Mouse (Mus musculus) embryo, embryonic 10 days (tissue): Measurements from ENCODE around the gene Uqcr11.

Experiments used
- DNase-seq: peaks from one replicate; pipeline ENCODE4 v3.0.0-alpha.2; 2015; ENCODE audit warnings: low spot score

Gene Uqcr11

GRCm38 (mm10) chr10:80376160-80376559, 30.5 kb downstream of the Uqcr11 start:
- peak; percentile 97 for DNase-seq

DNA sequence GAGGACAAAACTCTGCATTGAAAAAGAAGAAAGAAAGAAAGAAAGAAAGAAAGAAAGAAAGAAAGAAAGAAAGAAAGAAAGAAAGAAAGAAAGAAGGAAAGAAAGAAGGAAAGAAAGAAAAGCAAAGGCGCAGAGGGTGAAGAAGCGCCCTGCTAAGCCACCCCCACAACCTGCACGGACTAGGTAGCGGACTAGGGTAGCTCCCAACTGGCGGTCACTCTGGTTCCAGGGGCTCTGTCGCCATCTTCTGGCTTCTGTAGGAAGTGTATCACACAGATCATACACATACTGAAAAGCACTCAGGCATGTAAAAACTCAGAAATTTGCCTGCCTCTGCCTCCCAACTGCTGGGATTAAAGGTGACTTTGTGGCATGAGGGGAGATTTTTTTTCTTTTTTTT, 32.6 kb downstream of the Uqcr11 start:
- peak; percentile 78 for DNase-seq

GRCm38 (mm10) chr10:80372706-80373105, 33.9 kb downstream of the Uqcr11 start:
- DNase-seq = no peak

DNA sequence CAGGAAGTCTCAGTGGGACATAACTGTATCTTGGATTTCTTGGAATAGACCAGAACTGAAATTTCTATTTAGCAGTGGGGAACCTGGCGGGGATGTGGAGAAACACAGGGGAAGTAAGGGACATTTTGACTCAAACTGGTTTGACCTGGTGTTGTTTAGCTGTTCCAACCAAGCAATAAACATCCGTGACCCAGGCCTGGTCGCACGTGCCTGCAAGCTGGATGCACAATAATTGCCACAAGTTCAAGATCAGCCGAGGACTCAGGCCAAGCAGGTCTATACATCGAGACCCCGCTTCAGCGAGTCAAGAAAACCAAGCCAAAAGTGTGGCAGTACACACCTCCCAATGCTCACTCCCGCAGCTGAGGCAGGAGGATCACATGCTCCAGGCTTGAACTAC, 34.6 kb downstream of the Uqcr11 start:
- no peak for DNase-seq

- peak; percentile 56 for DNase-seq
These were observed 35.1 kb downstream of the Uqcr11 start for GRCm38 (mm10) chr10:80371411-80371966.

DNA sequence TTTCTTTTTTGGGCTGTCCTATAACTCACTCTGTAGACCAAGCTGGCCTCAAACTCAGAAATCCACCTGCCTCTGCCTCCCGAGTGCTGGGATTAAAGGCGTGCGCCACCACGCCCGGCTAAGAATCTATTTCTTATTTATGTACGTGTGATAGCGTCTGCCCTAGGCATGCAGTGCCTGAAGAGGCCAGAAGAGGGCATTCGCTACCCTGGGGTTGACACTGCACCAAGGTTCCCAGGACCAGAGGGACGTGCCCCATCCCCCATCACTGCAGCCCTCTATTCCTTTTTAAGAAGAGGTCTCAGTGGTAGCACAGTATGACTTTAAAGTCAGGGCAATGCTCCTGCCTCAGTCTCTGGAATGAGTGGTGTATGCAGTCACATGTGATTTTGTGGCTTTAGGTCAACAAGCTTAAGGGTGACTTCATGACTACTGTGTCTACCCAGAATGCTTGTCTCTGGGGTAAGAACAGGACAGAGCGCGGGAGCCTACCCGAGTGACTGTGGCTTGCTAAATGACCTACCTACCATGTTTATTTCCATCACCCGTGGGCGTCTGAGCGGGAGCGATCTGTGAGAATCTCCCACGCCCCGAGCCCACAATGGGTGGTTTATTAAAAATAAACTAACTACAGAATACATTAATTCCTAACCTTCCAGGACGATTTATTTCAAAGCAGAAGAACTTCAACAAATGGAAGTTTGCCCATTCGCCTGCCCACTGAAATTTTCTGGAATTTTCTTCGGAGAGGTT, 36.5 kb downstream of the Uqcr11 start:
- no peak for DNase-seq

DNA sequence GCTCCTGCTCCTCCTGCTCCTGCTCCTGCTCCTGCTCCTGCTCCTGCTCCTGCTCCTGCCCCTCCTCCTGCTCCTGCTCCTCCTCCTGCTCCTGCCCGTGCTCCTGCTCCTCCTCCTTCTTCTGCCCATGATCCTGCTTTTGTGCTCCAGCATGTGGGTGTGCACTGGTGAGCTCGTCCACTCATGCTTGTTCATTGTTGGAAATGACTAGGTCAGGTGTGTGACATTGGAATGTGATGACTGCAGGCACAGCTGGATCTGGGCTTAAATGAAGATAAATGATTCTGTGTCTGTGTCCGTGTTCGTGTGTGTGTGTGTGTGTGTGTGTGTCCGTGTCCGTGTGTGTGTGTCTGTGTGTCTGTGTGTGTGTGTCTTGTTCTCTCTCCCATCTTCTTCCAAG, 38.2 kb downstream of the Uqcr11 start:
- DNase-seq = no peak

DNA sequence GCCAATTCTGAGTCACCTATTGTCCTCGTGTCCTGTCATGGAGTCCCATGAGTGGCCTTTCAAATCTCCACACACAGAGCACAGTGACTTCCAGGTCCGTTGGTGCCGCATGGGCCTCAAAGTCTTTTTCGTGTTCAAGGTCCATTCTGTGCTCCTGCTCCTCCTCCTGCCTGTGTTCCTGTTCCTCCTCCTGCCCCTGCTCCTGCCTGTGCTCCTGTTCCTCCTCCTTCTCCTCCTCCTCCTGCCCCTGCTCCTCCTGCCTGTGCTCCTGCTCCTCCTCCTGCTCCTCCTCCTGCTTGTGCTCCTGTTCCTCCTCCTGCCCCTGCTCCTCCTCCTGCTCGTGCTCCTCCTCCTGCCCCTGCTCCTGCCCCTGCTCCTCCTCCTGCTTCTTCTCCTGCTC, 38.7 kb downstream of the Uqcr11 start:
- no peak for DNase-seq

- DNase-seq = no peak
These were observed 40.9 kb downstream of the Uqcr11 start for GRCm38 (mm10) chr10:80365736-80366135.

DNA sequence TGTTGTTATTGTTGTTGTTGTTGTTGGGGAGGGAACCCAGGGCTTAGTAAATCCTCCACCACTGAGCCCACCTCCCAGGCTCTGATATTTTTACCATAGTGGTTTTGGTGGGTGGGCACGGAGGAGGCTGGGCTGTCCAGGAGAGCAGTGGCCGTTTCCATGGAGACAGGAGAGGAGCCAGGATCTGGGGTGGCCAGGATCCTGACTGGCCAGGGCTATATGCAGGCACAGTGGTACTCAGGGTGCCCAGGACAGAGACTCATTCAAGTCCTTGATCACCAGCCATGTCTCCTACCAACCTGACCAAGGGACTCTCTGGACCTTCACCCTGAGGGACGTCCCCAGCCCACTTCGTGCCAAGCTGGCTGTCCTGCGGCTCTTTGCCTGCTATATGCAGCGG, 42.9 kb downstream of the Uqcr11 start:
- no peak for DNase-seq

DNA sequence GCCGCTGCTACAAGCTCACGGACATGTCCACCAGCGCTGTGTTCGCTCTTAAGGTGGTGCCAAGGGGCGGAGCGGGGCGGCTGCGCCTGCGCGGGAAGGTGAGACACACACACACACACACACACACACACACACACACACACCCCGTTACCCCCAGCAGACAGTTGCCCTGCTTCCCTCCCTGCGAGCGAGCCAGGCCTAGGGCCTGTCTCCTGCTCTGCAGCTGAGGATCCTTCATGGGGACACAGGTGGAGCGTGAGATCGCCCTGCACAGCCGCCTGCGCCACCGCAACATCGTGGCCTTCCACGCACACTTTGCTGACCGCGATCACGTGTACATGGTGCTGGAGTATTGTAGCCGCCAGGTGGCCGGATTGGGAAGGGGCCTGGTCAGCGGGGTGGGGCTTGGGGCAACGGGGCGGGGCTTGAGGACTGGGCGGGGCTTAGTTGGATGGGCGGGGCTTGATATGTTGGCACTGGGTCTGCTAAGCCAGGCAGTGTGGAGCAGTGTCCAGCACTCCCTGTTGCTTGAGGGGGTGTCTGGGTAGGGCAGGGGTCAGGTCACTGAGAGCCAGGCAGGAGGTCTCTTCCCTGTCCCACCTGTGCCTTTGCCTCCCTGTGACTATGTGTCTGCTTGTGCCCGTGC, 48.5 kb downstream of the Uqcr11 start:
- DNase-seq = peak; percentile 27

- no peak for DNase-seq
These were observed 49.3 kb downstream of the Uqcr11 start for GRCm38 (mm10) chr10:80357336-80357735.

DNA sequence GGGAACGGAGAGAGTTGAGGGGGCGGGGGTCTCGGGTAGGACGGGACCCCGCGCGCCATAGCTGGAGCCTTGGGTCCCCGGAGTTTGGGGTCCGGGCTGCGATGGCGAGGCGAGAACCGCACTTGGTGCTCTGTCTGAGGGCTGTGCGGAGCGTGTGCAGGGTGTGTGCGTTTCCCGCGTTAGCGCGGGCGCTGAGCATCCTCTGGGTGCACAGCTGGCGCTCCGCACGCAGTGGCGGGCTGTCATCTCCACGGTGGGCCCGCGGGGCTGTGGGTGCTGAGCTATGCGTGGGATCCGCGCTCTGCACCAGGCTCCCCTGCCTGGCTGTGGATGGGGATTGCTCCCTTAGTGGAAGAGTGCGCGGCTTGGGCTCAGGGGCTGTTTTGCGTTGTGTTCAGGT, 49.9 kb downstream of the Uqcr11 start:
- DNase-seq = no peak

- no peak for DNase-seq
These were observed 50.5 kb downstream of the Uqcr11 start, which contains the start of gene Plk5 for GRCm38 (mm10) chr10:80356001-80356682. TSS of gene Plk5 (plus strand) at chr10:80356459.

DNA sequence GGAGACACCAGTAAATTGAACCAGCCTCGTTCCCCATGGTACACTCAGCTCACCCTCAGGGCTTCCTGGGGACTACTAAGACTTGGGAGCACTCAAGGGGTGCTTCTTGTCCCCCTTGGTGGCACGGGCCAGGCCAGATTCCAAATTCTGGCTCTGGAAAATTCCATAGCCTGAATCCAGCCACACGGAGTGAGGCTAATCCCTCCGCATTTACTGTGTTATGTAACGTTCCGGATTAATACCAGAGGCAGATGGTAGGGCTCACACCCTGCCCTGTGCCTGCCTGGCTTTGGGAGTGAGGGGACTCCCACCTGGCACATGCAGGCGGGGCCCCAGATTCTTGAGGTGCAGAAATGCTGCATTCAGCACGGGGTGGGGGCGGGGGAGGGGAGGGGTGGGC, 51.2 kb downstream of the Uqcr11 start:
- DNase-seq = no peak
